Mouse (Mus musculus): ENCODE results near the gene Atm. TPM values are rescaled to one million over a fixed set of nuclear protein-coding genes. Genes with fewer than 3 reads are reported as not detected.

The Atm gene
- polyA plus RNA-seq (2015; fragmentation: Nextera tagmentation; extraction: Ambion mirVana) = 4.2 and 5.0 TPM in 2 replicates

DNA sequence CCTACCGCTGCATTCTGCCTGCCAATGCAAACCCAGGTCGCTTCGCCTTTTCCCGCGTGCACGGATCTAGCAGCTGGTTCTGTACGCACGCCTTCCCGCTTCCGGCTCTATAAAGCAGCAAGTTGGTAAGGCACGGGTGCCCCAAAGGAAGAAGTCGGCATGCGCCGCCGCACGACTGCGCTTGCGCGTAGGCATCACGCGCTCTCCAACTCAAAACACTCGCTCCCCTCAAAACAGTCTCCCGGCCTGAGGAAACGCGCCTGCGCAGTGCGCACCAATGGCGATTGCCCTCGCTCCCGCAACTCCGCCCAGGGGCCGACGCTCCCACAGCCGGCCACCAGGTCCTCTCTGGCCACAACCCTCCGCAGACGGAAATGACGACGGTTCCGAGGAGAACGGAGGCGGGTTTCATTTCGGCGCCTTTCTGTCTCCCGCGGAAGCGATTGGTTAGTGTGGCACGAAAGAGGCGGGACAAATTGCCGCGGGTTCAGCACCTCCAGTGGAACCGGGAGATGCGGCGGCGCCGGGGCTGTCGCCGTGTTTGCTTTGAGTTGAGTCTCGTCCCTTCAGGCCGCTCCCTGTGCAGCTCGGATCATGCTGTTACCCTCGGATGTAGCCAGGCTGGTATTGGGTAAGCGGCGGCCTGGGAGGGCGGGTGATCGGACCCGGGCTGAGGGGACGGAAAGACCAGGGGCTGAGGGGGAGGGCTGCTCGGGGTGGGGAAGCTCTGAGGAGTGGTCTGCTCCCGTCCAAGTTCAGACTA is at the start of gene Atm, which contains the start of gene Npat:
Atm (minus strand) TSS at position 183 of the 763 bp plus-strand sequence.
Npat (plus strand) TSS at position 490 of the 763 bp plus-strand sequence.
- WGBS = under 1% methylated on average over 69 of the region's 69 CpGs
- no peaks in the 10 kb centered on the region for H3K36me3 ChIP-seq (ENCODE audit: control insufficient read depth, insufficient read depth)
- peak within 1 kb of the TSS; percentile 88 for H3K27ac ChIP-seq (ENCODE audit: low read depth, low read length)
- peak within 1 kb of the TSS; percentile 84 for H3K9ac ChIP-seq (ENCODE audit: low read depth, low read length)
- H3K4me1 ChIP-seq (replicated peaks; ENCODE audit: control insufficient read depth, insufficient read depth, low read length) = no peaks in the 10 kb centered on the region
- peak; percentile 51 for TF ChIP-seq CTCF (IDR thresholded peaks at IDR 0.05; ENCODE audit: low read depth)
- peak within 1 kb of the TSS; percentile 89 for H3K4me3 ChIP-seq (ENCODE audit: low read depth, low read length)
- H3K27me3 ChIP-seq (replicated peaks; ENCODE audit: control insufficient read depth, insufficient read depth, low read length) = no peaks in the 10 kb centered on the region
- peak within 1 kb of the TSS; percentile 92 for H3K4me2 ChIP-seq (replicated peaks; ENCODE audit: low read depth)
- no peaks in the 10 kb centered on the region for H3K9me3 ChIP-seq (ENCODE audit: control insufficient read depth)
- peak; percentile 99 for ATAC-seq

DNA sequence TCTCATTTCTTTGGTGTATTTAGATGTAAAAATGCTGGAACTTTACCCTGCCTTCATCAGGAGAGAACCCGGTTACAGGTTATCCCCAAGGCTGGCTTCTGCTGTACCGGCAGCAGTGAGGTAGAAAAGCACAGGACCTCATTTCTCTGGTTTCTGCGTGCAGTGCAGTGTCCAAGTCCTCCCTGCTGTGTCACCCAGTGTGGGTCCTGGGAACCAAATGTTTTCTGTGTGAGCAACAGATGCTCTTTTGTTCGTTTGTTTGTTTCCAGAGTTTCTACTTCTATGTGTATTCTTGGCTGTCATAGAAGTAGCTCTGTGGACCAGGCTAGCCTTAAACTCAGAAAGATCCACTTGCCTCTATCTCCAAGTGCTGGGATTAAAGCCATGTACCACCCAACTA is 45.3 kb upstream of the Atm start:
- no peak overlapping the region for H3K27ac ChIP-seq (ENCODE audit: low read depth, low read length)
- TF ChIP-seq CTCF (IDR thresholded peaks at IDR 0.05; ENCODE audit: low read depth) = no peak
- 89% methylated on average over 4 of the region's 4 CpGs for WGBS
- no peaks in the 10 kb centered on the region for H3K27me3 ChIP-seq (replicated peaks; ENCODE audit: control insufficient read depth, insufficient read depth, low read length)
- peaks cover 67% of the 10 kb centered on the region for H3K36me3 ChIP-seq (ENCODE audit: control insufficient read depth, insufficient read depth)
- H3K4me2 ChIP-seq (replicated peaks; ENCODE audit: low read depth) = no peak overlapping the region
- ATAC-seq = no peak
- no peak overlapping the region for H3K4me3 ChIP-seq (ENCODE audit: low read depth, low read length)
- H3K9me3 ChIP-seq (ENCODE audit: control insufficient read depth) = no peaks in the 10 kb centered on the region
- no peak overlapping the region for H3K9ac ChIP-seq (ENCODE audit: low read depth, low read length)
- no peaks in the 10 kb centered on the region for H3K4me1 ChIP-seq (replicated peaks; ENCODE audit: control insufficient read depth, insufficient read depth, low read length)

DNA sequence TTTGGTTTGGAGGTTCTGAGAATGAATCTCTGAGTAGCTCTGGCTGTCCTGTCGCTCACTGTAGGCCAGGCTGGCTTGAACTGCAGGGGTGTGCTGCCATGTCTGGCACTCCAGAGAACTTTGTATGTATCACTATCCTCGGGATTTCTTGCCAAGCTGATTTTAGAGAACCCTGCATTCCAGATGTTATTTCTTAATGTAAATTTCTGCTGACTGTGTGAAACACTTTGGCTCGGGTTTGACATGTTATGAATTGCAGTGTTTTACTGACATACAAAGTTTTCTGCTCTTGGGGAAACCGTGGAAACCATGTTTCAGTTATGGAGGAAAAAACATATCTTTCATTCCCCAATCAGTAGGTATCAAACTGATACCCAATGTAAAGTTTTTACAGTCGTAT is 39.2 kb upstream of the Atm start:
- no peak for TF ChIP-seq CTCF (IDR thresholded peaks at IDR 0.05; ENCODE audit: low read depth)
- Histone ChIP-seq H3K9me3 (ENCODE audit: control insufficient read depth) (no peaks in the 10 kb centered on the region), H3K4me3 (ENCODE audit: low read depth, low read length) (no peak overlapping the region), H3K27me3 (replicated peaks; ENCODE audit: control insufficient read depth, insufficient read depth, low read length) (no peaks in the 10 kb centered on the region), H3K27ac (ENCODE audit: low read depth, low read length) (no peak overlapping the region), H3K4me1 (replicated peaks; ENCODE audit: control insufficient read depth, insufficient read depth, low read length) (no peaks in the 10 kb centered on the region), H3K4me2 (replicated peaks; ENCODE audit: low read depth) (no peak overlapping the region), H3K9ac (ENCODE audit: low read depth, low read length) (no peak overlapping the region), H3K36me3 (ENCODE audit: control insufficient read depth, insufficient read depth) (peaks cover 28% of the 10 kb centered on the region)
- no peak for ATAC-seq
- 64% methylated on average over 5 of the region's 5 CpGs for WGBS

DNA sequence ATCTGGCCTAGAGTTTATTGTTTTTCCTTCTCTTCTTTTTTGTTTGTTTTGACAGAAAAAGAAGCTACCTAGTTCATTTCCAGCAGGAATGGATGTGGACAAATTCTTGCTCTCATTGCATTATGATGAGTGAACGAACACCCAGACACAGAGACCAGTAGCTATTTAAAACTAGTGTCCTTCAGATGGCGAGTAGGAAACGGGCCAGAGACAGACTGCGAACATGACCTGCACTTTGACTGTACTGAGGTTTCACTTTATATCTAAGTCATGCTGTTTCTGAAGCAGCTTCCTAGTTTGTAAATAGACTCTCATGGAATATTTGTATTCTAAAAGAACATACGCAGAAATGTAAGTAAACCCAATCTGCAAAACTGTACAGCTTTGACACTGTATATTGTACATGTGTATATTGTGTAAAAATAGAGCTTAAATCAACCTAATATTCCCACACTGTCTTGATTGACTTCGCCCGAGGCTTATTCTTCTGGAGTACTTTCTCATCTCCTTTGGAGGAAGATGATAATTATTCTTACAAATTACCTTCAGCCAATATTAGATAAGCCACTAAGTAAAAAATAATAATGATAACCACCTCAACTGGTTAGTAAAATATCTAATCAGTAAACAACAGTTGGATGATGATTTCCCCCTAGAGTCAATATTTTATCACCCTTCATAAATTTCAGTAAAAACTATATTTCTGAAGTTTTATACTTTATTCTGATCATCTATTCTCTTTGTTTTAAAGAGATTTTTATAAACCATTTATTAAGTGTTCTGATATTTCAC is 36.2 kb upstream of the Atm start:
- H3K36me3 ChIP-seq (ENCODE audit: control insufficient read depth, insufficient read depth) = peaks cover 34% of the 10 kb centered on the region
- H3K9ac ChIP-seq (ENCODE audit: low read depth, low read length) = no peak overlapping the region
- 88% methylated on average over 7 of the region's 7 CpGs for WGBS
- no peak for ATAC-seq
- H3K4me2 ChIP-seq (replicated peaks; ENCODE audit: low read depth) = no peak overlapping the region
- H3K27ac ChIP-seq (ENCODE audit: low read depth, low read length) = no peak overlapping the region
- no peaks in the 10 kb centered on the region for H3K9me3 ChIP-seq (ENCODE audit: control insufficient read depth)
- H3K27me3 ChIP-seq (replicated peaks; ENCODE audit: control insufficient read depth, insufficient read depth, low read length) = no peaks in the 10 kb centered on the region
- no peak for TF ChIP-seq CTCF (IDR thresholded peaks at IDR 0.05; ENCODE audit: low read depth)
- no peak overlapping the region for H3K4me3 ChIP-seq (ENCODE audit: low read depth, low read length)
- H3K4me1 ChIP-seq (replicated peaks; ENCODE audit: control insufficient read depth, insufficient read depth, low read length) = no peaks in the 10 kb centered on the region

DNA sequence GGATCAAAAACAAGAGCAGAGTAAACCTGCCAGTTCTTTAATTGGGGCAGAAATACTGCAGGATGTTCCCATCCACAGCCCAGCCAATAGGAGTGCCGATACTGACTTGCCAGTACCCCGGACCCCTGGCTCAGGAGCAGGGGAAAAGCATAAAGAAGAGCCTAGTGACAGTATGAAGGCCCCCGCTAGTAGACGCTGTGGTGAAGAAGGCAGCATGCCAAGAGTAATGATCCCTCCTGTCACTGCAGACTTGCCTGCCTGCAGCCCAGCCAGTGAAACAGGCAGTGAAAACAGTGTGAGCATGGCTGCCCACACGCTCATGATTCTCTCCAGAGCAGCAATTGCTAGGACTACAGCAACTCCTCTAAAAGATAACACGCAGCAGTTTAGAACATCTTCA is 34.1 kb upstream of the Atm start:
- ATAC-seq = no peak
- no peak overlapping the region for H3K27ac ChIP-seq (ENCODE audit: low read depth, low read length)
- no peak overlapping the region for H3K4me2 ChIP-seq (replicated peaks; ENCODE audit: low read depth)
- no peaks in the 10 kb centered on the region for H3K4me1 ChIP-seq (replicated peaks; ENCODE audit: control insufficient read depth, insufficient read depth, low read length)
- no peak for TF ChIP-seq CTCF (IDR thresholded peaks at IDR 0.05; ENCODE audit: low read depth)
- no peaks in the 10 kb centered on the region for H3K9me3 ChIP-seq (ENCODE audit: control insufficient read depth)
- WGBS = 83% methylated on average over 6 of the region's 6 CpGs
- no peak overlapping the region for H3K9ac ChIP-seq (ENCODE audit: low read depth, low read length)
- peaks cover 44% of the 10 kb centered on the region for H3K36me3 ChIP-seq (ENCODE audit: control insufficient read depth, insufficient read depth)
- no peak overlapping the region for H3K4me3 ChIP-seq (ENCODE audit: low read depth, low read length)
- no peaks in the 10 kb centered on the region for H3K27me3 ChIP-seq (replicated peaks; ENCODE audit: control insufficient read depth, insufficient read depth, low read length)

DNA sequence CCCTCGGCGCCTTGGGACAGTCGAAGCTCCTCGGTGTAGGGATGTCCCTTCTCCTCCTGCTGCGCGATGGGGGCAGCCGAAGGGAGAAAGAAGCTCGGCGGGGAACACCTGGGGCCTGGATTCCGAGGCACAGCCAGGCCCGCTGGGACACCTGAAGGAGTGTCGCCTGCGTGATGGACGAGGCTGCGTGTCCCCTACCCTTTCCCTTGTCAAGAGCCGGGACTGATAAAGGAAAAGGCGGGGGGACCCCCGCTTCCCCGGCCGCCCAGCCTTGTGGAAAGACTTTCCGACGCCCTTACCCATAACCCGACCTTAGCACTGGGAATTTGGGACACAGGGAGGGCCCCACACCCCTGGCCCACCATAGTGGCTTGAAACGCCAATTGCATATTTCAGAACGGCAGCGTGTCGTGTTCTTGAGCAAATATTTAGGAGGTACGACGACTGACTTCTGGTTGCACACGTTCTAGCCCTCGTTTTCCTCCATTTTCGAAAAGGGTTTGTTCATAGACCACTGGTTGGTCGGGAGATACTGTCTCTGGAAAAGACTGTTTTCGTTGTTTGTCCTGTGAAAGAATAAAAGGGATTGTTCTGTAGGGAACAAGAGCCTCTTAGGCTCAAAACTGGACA is 911 bp upstream of the Atm start:
- no peak; the same call in none of the 2 replicates for ATAC-seq
- no peak for TF ChIP-seq CTCF (IDR thresholded peaks at IDR 0.05; ENCODE audit: low read depth)

More for the DNA sequence above, 911 bp upstream of the Atm start:
- Histone ChIP-seq H3K4me1 (replicated peaks; ENCODE audit: control insufficient read depth, insufficient read depth, low read length) (no peaks in the 10 kb centered on the region), H3K27ac (ENCODE audit: low read depth, low read length) (peak overlapping the region; percentile 88), H3K4me3 (ENCODE audit: low read depth, low read length) (peak overlapping the region; percentile 89), H3K4me2 (replicated peaks; ENCODE audit: low read depth) (peak overlapping the region; percentile 92), H3K9me3 (ENCODE audit: control insufficient read depth) (no peaks in the 10 kb centered on the region), H3K9ac (ENCODE audit: low read depth, low read length) (peak overlapping the region; percentile 84), H3K27me3 (replicated peaks; ENCODE audit: control insufficient read depth, insufficient read depth, low read length) (no peaks in the 10 kb centered on the region), H3K36me3 (ENCODE audit: control insufficient read depth, insufficient read depth) (no peaks in the 10 kb centered on the region)
- under 1% methylated on average over 30 of the region's 34 CpGs for WGBS

Measured in intestine, postnatal 0 days (tissue).